Mouse (Mus musculus) gastrocnemius, postnatal 10 days (tissue): ENCODE results near the gene Rsph3a. TPM values are rescaled to one million over a fixed set of nuclear protein-coding genes. Genes with fewer than 3 reads are reported as not detected.
"Not testable (repeated sequence)": the region's sequence is repeated elsewhere in the genome, so short reads cannot be mapped to it uniquely, and the experiment has no call there.

ENCODE experiments used
- DNase-seq: peaks from one replicate; pipeline ENCODE4 v3.0.0; 2021; ENCODE audit warnings: mixed read lengths
- total RNA-seq, 2 experiments: library from RNA; stranded (reverse); gene quantifications; 2 replicates each; pipeline ENCODE4 v1.2.3; 2021

The Rsph3a gene
- total RNA-seq, 2 experiments from 2014 or later = 21.1 to 26.2 TPM

DNA sequence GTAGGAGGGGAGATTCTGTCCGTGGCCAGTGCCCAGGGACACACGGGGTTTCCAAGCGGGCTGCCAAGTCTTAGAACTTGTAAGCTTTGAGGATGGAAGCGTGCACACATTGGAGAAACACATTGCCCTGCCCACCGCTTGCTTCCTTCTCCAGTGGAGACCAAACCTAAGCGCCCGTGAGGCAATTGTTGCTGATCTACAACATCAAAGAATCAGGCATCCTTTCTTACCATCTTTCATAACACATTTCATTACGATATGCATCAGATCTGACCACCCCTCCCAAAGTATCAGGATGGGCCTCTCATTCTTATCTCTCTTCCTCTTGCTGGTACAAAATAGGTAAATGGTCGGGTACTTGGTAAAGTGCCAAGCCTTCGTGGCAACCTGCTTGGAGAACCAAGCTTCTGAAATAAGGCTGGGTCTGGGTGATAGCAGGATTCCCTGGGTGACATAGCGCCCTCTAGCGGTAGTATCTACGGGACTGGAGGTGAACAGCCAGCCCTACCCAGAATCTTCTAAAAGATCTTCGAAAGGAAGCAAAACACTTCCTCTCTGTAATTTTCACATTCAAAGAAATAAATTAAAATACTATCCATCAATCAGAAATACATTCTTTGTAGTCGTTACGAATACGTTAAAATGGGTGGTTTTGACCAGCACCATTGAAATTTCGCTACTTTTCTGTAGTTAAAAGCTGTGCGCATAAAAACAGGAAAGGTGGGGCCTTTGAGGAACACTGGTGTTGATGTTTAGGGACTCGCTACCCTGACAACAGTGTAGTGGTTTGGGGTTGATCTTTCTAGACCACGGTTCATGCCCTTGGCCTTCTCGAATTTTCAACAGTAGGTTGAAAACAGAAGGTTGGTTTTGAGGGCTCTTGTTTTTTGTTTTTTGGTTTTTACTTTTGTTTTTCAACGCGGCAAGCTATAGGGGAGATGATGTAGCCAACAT, 17.6 kb upstream of the Rsph3a start:
- DNase-seq = peak; percentile 75

GRCm38 (mm10) chr17:7928662-7929061, 16.8 kb upstream of the Rsph3a start:
- DNase-seq = no peak

DNA sequence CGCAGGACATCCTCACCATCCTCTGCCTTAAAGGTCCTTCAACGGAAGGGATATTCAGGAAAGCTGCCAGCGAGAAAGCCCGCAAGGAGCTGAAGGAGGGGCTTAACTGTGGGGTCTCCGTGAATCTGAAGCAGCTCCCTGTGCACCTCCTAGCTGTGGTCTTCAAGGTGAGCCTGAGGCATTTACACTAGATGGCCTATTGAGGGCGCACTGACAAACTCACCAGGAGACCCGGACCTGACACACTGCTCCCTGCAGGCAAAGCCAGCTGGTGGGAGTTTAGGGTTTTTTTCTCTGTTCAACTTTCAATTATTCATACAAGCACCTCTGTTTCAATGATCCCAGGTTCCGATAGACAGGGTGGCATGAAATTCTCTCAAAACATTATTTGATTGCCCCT, 16.1 kb upstream of the Rsph3a start:
- no peak for DNase-seq

- no peak for DNase-seq
Observed at GRCm38 (mm10) chr17:7931096-7931990, 14.1 kb upstream of the Rsph3a start.

GRCm38 (mm10) chr17:7932121-7932520, 13.3 kb upstream of the Rsph3a start:
- DNase-seq = not testable (repeated sequence)

DNA sequence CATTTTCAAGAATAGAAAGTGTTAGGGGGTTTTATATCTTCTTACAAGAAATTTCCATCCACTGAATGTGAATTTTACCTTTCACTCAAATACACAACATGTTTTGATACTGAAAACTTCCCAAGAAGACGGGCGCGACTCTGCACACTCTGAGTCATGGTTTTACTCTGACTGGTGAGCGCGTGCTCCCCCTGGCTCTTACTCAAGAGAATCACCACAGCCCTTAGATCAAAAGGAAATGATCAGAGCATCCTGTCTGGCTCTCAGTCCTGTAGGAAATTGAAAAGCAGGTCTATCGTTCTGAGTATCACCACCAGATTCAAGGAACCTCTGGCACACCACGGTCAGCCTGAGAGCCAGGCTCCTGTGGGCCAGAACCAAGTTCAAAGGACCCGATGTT, 5.8 kb upstream of the Rsph3a start:
- peak; percentile 28 for DNase-seq

GRCm38 (mm10) chr17:7946053-7946627, 726 bp downstream of the Rsph3a start:
- not testable (repeated sequence) for DNase-seq

DNA sequence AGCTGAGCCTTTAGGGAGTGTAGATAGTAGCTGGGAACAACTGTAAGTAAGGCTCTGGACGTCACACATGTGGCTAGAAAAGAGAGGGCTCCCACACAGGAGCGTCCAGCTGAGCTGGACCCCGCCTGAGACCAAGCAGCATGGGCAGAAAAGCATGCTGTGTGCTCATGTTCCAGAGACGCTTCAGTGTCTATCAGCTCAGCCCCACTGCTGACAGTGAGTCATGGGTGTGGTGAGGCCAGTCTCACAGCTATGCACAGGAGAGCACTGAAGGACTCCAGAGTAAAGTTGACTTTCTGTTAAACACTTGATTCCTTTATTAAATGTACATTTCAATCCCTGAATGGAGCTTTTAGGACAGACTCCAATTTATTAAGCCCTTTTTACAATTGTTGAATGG, 5.9 kb downstream of the Rsph3a start:
- DNase-seq = not testable (repeated sequence)

- DNase-seq = not testable (repeated sequence)
Observed at GRCm38 (mm10) chr17:7957242-7957641, 11.8 kb downstream of the Rsph3a start.

GRCm38 (mm10) chr17:7963333-7963732, 17.9 kb downstream of the Rsph3a start:
- DNase-seq = not testable (repeated sequence)

DNA sequence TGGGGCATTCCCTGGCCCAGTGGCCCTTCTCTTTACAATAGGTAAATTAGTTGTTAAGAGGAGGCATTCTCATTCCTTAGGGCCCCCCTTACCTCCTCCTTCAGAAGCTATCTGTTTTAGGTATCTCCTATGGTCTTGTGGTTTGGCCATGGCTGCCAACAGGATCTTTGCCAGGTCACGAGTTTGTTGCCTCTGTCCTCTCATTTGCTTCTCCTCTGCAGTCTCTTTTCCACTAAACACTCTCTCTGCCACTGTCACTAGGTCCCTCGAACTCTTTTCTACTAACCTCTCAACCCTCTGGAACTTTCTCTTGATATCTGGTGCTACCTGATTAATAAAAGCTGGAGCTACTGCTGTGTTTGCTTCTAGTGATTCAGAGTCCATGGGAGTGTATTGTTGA, 19.0 kb downstream of the Rsph3a start:
- not testable (repeated sequence) for DNase-seq

DNA sequence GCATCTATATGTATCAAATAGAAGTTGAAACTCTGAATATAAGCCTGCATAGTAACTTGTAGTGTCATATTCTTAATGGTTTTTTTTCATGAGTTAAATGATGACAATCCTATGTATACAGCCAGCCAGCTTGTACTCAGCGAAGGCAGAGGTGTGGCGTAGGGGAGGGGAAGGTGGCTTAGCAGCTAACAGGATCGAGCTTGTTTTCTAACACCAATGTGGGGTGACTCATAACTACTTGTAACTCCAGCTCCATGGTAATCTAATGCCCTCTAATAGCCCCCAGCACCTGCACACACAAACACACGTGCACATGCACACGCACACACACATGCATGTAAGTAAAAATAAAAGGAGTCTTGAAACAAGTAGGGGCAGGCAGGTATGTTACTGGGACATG, 23.1 kb downstream of the Rsph3a start:
- DNase-seq = not testable (repeated sequence)

DNA sequence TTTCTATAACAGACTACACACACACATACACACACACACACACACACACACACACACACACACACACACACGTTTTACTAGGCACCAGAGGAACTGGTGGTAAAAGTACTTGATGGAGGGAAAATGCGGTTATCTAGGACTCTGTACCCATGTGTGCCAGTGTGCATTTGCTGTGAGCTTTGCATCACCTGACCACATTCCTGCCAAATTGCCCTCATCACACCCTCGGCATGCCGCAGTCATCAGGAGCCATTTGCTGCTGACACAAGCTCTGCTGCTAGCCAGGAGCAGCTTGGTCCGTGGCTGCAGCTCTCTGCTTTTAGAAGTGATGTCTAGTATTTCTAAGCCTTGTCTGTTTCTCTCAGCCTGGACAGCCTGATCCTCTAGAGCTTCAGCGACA, 24.4 kb downstream of the Rsph3a start:
- DNase-seq = not testable (repeated sequence)

DNA sequence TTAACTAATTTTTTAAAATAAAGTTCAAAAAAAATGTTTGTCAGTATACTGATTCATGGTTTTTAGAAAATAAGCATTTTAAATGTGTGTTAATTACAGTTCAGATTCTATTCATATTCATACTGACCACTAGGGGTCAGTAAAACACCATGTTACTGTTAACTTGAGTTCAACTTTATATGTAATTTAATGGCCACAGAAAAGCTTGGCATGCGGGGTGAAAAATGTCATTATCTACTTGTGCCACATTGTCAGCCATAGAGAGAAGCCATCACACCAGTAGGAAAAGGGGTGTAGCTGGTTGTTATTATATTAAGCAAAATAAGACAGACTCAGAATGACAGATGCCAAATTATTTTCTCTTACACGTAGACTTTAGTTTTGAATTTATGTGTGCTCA, 38.1 kb downstream of the Rsph3a start:
- not testable (repeated sequence) for DNase-seq

- DNase-seq = not testable (repeated sequence)
Observed at GRCm38 (mm10) chr17:7985597-7985996, 40.2 kb downstream of the Rsph3a start.

- DNase-seq = not testable (repeated sequence)
Observed at GRCm38 (mm10) chr17:7987038-7987437, 41.6 kb downstream of the Rsph3a start.

DNA sequence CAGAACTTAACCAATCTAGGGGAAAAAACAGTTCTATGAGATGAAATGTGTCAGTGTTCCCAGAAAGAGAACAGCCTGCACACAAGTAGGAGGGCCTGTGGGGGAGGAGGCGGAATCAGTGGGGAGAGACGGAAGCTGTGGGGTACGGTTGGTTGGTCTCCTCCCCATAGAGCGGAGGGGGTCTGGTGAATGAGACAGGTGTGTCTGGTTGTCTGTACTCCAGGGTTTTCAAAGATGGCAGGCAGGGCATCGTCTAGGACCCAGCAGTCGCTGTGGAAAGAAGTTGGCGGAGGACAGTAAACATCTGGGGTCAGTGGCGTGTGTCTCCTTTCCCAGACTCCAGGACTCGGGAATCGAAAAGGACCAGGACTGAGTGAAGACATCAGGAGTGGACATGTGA, 57.8 kb downstream of the Rsph3a start:
- DNase-seq = not testable (repeated sequence)

DNA sequence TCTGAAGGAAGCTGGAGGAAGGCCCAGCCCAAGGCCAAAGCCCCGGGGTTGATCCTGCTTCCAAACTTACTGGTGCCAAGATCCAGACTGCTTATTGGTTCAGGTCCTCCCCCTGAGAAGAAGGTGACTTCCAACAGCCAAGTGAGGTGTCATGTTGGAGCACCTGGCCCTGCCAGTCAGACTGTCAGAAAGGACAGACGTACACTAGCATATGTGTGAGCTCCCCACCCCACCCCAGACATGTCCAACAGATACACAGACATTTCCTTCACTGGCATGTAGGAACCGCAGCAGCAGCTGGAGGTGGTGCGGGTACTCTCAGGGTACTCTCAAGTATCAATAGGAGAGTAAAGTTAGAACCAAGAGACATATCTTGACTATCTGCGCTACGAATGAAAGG, 61.4 kb downstream of the Rsph3a start:
- not testable (repeated sequence) for DNase-seq

GRCm38 (mm10) chr17:8009565-8009964, 64.2 kb downstream of the Rsph3a start:
- not testable (repeated sequence) for DNase-seq

DNA sequence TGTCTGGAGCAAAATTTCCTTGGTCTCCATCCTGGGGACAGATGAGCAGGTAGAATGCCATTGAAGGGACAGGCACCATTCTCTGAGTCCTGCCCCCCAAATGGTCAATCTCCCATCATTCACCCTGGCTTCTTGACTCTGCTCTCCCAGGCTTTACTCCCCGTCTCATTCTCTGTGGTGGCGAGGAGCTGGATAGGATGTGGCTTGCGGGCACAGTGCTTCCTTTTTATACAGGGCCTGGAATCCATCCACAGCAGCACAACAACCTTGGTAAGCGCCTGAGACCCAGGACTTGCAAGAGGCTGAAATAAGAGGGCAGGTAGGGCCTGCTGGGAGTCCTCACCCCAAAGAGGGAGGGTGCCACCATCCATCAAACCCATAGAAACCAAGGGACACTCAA, 68.6 kb downstream of the Rsph3a start:
- DNase-seq = not testable (repeated sequence)

DNA sequence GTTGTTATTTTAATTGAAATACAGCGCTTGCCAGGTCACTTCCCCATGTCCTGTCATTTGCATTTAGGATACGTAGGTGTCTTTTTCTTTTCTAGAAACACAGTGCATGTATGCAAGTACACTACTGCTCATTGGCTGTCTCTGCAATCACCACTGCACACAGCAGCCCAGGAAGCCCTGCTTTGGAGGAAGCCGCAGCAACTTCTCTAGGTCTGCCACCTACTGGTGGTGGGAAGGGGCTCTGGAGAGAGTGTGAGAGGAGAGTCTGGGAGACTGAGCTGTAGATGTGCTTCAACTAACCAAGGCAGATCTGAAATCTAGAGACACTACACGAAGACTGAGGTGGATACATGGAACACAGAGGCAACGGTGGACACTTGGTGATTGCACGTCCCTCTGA, 77.3 kb downstream of the Rsph3a start:
- DNase-seq = not testable (repeated sequence)

- DNase-seq = not testable (repeated sequence)
Observed at GRCm38 (mm10) chr17:8027475-8028168, 82.2 kb downstream of the Rsph3a start.
